Mouse (Mus musculus) megakaryocyte, embryonic 14.5 days (primary cell): ENCODE measurements around the gene Vangl1.

Experiments used
- FLI1 ChIP-seq: IDR thresholded peaks from 2 replicates; pipeline ENCODE4 v1.6.1; 2012; ENCODE audit warnings: low read length, inconsistent platforms, mixed read lengths
- GATA1 ChIP-seq: IDR thresholded peaks from 3 replicates; pipeline ENCODE4 v1.6.1; 2012; ENCODE audit warnings: mixed read lengths, low read length, inconsistent platforms, borderline replicate concordance

- TF ChIP-seq GATA1 (no peak), FLI1 (no peak)
These were observed 47.8 kb downstream of the Vangl1 start for GRCm38 (mm10) chr3:102156737-102157136.
